Mouse (Mus musculus) heart, postnatal 0 days (tissue): ENCODE measurements around the gene Epo.

Source experiments
- CTCF ChIP-seq: IDR thresholded peaks from 2 replicates; pipeline ENCODE4 v1.5.1; 2016; ENCODE audit warnings: antibody characterized with exemption, control low read depth, low read depth
- EP300 ChIP-seq: IDR thresholded peaks from 2 replicates; pipeline ENCODE4 v1.6.1; 2016; ENCODE audit warnings: antibody characterized with exemption, low read depth

GRCm38 (mm10) chr5:137544926-137545325 lies 11.9 kb upstream of the Epo start:
- TF ChIP-seq CTCF (no peak), EP300 (no peak)
